Mouse (Mus musculus) kidney, postnatal 14 days (tissue): Measurements from ENCODE around the gene Snx9.
A peak's percentile ranks its signal among the peaks of the same experiment; 100 is the strongest.

Source experiments
- DNase-seq: peaks from one replicate; pipeline ENCODE4 v3.0.0; 2022; ENCODE audit warnings: mixed read lengths

Snx9 gene

GRCm38 (mm10) chr17:5841128-5841942 is at the start of gene Snx9:
TSS of gene Snx9 (plus strand) at chr17:5841329.
- DNase-seq = peak; percentile 90

GRCm38 (mm10) chr17:5792164-5792791 is 48.9 kb upstream of the Snx9 start:
- DNase-seq = no peak

DNA sequence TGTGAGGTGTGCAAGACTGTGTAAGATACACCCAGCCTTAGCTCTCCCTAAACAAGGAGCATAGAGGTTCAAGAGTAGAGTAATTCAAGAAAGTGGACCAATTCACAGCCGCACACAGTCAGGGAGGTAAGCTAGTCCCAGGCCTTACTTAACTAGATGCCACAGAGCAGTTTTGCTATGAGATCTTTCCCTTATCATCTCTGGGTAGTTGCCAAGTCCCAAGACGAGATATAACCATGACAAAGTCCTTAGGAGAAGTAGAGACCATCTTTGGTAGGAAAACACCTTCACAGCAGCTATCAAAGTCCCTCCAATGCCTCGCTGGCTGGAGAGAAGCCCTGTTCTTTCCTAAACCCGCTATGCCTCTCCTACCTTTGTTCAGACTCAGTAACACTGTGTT is 47.5 kb upstream of the Snx9 start:
- DNase-seq = no peak

DNA sequence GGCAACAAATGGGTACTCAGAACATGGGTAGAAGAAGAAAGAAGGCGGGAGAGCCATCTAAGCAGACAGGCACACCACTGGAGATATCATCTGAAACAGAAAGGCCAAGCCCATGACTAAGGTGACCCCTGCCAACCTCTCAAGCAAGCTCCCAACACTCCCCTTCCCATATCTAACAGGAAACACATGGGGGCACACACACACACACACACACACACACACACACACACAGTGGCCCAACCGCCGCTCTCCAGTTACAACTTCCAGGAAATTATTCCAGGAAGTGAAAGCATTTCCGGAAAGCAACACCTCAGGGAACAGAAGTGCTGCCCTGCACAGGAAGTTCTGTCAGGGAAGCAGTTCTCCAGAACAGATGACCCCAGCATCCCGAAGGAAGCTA is 46.9 kb upstream of the Snx9 start:
- DNase-seq = peak; percentile 64

DNA sequence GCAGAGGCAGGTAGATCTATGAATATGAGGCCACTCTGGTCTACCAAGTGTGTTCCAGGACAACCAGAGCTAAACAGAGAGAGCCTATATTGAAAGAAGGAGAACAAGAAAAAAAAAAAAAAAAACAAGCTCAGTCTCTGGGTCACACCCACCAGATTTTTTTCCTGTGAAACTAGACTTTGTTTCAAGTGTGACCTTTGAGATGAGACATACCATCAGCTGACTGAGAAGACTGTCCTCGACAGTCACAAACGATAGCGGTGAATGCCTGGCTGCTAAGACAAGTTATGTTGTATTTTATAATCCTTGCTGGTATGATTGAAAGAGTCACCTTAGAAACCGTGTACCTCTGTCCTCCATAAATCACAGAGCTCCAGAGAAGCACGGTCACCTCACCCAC is 45.8 kb upstream of the Snx9 start:
- no peak for DNase-seq

GRCm38 (mm10) chr17:5795878-5796277 is 45.3 kb upstream of the Snx9 start:
- DNase-seq = peak; percentile 90

- peak; percentile 65 for DNase-seq
Measured at GRCm38 (mm10) chr17:5797124-5797760, 43.9 kb upstream of the Snx9 start.

DNA sequence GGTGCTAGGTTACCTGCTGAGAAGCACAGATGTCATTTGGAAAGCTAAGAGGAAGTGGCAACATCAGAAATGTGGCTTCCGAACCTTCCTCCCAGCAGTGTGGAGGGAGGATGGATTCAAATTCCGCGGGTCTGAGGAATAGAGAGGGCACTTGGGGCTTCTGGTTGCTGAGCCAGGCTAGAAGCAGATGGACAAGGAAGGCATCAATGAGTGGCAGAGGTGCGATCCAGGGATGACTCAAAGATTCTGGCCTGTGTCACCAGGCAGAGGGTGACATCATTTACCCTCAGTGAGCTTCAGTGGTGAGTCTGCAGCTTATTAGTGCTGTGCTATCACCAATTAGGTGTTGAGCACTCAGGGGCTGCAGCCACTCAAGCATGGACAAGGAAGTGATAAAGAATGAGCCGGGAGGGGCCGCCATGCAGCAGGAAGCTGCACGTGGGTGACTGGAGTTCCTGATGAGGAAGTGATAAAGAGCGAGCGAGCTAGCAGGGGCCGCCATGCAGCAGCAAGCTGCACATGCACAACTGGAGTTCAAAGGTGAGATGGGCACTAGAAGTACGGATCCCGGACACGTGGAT is 42.8 kb upstream of the Snx9 start:
- DNase-seq = peak; percentile 40

DNA sequence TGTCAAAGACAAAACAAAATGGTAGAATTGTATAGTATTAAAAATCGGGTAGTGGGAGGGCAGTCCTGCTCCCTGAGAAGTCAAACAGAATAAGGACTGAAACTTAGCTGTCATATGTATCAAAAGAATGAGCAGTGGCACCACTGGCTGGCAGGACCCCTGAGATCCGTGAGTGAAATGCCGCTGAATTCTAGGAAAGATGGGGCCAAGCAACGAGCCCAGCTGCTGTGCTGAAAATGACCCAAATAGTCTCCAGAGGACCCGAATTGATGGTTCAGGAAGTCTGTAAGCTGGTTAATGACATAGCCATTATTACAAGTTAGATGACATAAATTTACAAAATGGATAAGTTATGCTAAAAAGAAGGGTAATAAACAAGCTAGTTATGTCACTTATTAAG is 42.2 kb upstream of the Snx9 start:
- DNase-seq = no peak

DNA sequence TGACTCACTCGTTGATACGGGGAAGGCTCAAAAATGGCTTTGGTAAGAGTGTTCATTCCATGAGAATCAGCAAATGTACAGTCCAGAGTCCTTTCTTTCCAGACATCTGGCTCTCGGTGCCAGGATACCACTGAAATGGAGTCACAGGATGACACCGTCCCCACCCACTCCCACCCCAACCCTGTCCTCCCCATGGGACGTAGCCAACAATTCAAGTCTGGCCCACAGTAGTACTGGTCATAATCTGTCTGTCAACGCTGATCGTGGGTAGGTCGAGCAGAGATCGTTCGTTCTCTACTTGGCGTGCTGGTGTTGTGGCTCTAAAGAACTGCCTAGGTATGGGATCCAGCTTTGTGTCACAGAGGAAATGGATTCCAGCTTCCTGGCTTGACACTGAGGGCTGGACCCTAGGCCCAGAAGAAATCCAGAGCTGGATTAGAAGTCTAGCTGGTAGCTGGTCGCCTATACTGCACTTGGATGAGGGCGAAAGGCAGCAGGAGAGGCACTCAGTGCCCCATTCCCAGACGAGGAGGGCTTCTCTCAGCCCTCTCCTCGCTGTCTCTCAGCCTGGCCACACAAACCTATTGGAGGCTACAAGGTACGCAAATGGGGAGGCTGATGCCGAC is 41.6 kb upstream of the Snx9 start:
- DNase-seq = no peak

- DNase-seq = no peak
Measured at GRCm38 (mm10) chr17:5800254-5800653, 40.9 kb upstream of the Snx9 start.

- no peak for DNase-seq
Measured at GRCm38 (mm10) chr17:5800824-5801560, 40.1 kb upstream of the Snx9 start.

- peak; percentile 50 for DNase-seq
Measured at GRCm38 (mm10) chr17:5801761-5802655, 39.1 kb upstream of the Snx9 start.

DNA sequence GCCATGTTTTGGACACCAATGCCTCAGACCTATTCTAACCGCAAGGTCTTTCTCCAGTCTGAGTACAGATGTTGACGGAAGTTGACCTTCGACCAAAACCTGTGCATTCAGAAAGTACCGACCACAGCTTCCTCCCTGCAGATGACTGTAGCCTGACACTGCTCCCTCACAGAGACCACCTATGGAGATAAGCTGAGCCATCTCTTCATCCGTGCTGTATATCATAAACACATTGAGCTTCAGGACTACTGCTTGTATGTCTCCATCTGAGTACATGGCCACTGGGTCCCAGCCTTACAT is 38.5 kb upstream of the Snx9 start:
- DNase-seq = no peak

DNA sequence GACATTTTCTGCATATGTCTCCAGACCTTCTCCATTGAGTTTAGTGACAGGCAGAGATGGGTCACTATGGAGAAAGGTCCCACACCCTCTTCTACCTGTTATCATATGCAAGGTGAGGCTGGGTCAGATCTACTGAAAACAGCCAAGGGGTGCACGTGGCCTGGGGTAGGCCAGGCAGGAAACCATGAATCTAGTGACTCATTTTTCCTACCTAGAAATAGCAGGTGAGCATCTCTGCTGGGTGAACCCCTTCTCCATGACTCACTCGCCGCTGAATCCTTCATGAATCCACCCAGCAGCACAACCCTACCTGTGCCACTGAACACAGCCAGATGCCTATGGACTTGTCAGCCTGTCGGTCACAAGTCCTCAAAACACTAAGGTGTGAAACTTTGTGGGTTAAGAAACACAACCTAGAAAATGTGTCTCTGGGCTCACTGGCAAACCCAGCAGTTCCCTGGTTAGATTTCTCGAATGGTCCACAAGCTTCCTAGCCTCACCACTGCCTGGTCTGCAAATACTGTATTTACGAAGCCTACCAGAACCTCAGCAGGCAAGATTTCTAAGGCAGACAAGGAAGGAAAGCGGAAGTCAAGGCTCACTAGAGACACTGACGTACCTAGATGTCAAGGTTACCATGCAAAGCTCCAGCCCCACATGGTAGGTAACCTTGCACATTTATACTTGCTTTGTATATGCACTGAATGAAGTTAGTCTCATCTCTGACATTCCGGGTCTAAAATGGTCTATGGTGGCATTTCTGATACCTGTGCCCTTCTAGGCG is 37.7 kb upstream of the Snx9 start:
- no peak for DNase-seq

DNA sequence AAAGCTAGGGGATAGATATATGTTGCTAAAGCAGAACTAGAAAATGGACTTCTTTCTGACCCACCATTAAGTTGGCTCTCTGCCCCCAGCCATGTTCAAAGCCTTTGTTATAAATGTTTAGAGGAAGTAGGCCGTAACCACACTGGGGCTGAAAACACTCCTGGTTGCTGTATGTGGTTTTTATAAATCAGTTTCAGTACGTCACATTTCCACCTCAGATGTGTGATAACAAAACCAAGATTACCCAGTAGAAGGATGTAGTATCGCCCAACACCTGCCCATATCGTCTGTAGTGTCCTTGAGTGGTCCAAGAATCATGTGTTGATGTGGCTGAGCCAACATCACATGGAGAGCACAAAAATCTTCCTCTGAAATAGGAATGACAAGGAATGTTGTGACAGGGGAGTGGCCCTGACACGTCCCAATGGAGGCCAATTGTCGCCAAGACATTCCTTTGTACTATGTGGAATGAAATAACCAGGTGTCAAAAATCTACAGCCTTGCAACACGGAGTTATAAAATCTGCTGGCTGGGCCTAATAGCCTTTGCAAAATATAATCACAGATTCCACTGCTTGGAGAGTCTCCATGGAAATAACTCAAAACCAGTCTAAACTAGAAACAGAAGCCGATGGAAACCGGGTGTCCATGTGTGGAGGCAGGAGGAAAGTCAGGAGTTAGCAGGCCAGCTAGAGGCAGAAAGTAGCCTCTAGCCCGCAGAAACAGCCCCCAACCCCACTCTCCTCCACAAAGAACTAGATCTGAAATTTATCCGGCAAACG is 36.6 kb upstream of the Snx9 start:
- no peak for DNase-seq

GRCm38 (mm10) chr17:5805151-5805834 is 35.8 kb upstream of the Snx9 start:
- no peak for DNase-seq

DNA sequence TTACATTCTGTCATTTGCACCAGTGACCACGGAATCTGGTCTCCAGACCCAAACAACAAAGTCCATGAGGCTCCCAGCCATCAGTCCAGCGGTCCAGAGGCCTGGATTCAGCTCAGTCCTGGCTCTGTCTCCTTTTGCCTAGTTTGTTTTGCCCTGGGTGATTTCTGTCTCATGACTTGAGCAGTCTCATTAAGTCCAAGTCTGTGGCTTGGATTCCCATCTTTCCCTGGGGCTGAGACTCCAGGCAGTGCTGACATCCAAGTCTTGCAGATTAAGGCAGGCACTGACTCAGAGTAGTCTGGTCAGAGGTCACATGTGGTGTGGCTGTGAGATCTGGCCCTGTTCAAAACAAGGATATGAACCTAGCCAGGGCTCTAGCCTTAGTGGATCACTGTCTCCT is 35.2 kb upstream of the Snx9 start:
- DNase-seq = peak; percentile 67

- DNase-seq = no peak
Measured at GRCm38 (mm10) chr17:5806823-5807222, 34.3 kb upstream of the Snx9 start.
